Mouse (Mus musculus): ENCODE measurements around the gene Ptma. TPM values are rescaled to one million over a fixed set of nuclear protein-coding genes. Genes with fewer than 3 reads are reported as not detected.
A peak's percentile ranks its signal among the peaks of the same experiment; 100 is the strongest.
"Not testable (repeated sequence)": the region's sequence is repeated elsewhere in the genome, so short reads cannot be mapped to it uniquely, and the experiment has no call there.

Ptma gene
- polyA plus RNA-seq, 1 experiment from 2014 or later, result 1,639 TPM

DNA sequence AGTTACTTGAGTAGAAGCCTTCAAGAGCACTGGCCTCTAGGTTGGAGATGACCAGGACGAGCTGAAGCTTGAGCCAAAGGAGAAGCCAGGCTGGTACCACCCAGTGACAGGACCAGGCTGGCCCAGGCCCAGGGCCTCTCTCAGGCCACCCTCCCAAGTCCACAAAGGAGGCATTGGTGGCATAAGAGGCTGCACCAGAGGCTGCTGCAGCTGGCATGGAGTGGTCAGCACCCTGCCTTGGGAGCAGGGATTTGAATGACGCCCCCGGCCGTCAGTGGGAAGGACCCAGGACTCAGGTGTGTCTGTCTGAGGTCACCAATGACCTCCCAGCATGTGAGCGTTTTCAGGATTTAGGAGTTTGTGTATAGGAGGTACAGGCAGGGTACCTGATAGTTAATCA, 18.7 kb upstream of the Ptma start:
- Histone ChIP-seq H3K9me3 (replicated peaks) (no peaks in the 10 kb centered on the region), H3K27ac (no peak overlapping the region), H3K27me3 (replicated peaks) (peaks cover 8% of the 10 kb centered on the region), H3K9ac (no peak overlapping the region), H3K4me1 (peaks cover 68% of the 10 kb centered on the region), H3K4me2 (no peak overlapping the region), H3K4me3 (no peak overlapping the region), H3K36me3 (no peaks in the 10 kb centered on the region)
- WGBS (ENCODE audit: insufficient replicate concordance), result 79% methylated on average over 5 of the region's 5 CpGs
- no peak for ATAC-seq

DNA sequence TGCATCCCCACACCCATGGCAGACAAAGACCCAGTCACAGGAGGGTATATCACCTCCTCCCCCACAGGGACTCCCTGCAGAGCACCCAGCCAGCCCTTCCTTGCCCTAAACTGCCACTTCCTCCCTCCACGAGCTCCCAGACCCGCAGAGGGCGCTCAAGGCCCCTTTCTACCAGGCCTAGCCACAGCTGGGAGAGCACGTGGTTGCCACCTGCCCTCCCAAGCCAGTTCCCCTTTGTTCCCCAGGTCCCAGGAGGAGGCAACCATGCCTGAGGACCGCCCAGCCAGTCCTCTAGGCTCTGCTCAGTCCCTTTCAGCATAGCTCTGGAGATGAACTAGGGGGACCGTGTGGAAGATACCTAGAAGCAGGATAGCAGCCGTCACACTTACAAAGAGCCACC, 17.1 kb upstream of the Ptma start:
- peak overlapping the region; percentile 51; the same call in 1 of the 2 replicates for H3K9ac ChIP-seq
- no peaks in the 10 kb centered on the region for H3K36me3 ChIP-seq
- no peak overlapping the region for H3K4me3 ChIP-seq
- H3K4me2 ChIP-seq, result peak overlapping the region; percentile 15; the same call in 1 of the 2 replicates
- peak overlapping the region; percentile 60; the same call in 1 of the 2 replicates for H3K27ac ChIP-seq
- H3K9me3 ChIP-seq (replicated peaks), result no peaks in the 10 kb centered on the region
- no peaks in the 10 kb centered on the region for H3K27me3 ChIP-seq (replicated peaks)
- ATAC-seq, result peak; percentile 70
- 9% methylated on average over 7 of the region's 7 CpGs for WGBS (ENCODE audit: insufficient replicate concordance)
- peaks cover 53% of the 10 kb centered on the region for H3K4me1 ChIP-seq

DNA sequence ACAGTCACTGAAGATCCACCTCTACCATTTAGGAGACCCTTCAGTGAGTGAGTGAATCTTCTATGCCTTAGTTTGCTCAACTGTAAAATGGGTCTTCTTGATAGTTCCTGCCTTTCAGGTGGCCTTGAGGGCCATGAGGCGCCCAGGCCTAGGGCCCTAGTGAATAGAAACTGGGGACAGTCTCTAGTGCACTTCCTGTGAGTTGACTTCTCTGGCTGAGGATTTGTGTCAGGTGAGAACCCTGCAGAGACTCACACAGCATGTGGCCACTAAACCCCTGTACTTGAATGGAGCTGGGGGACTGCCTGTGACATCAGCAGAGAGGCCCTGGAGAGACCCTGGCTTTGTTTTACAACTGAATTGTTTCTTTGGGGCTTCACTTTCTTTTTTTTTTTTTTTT, 16.3 kb upstream of the Ptma start:
- no peak overlapping the region for H3K4me3 ChIP-seq
- H3K4me2 ChIP-seq, result no peak overlapping the region
- H3K4me1 ChIP-seq, result peaks cover 45% of the 10 kb centered on the region
- no peaks in the 10 kb centered on the region for H3K27me3 ChIP-seq (replicated peaks)
- WGBS (ENCODE audit: insufficient replicate concordance), result 77% methylated on average over 1 of the region's 1 CpGs
- H3K36me3 ChIP-seq, result no peaks in the 10 kb centered on the region
- H3K9ac ChIP-seq, result no peak overlapping the region
- ATAC-seq, result no peak
- no peak overlapping the region for H3K27ac ChIP-seq
- no peaks in the 10 kb centered on the region for H3K9me3 ChIP-seq (replicated peaks)

DNA sequence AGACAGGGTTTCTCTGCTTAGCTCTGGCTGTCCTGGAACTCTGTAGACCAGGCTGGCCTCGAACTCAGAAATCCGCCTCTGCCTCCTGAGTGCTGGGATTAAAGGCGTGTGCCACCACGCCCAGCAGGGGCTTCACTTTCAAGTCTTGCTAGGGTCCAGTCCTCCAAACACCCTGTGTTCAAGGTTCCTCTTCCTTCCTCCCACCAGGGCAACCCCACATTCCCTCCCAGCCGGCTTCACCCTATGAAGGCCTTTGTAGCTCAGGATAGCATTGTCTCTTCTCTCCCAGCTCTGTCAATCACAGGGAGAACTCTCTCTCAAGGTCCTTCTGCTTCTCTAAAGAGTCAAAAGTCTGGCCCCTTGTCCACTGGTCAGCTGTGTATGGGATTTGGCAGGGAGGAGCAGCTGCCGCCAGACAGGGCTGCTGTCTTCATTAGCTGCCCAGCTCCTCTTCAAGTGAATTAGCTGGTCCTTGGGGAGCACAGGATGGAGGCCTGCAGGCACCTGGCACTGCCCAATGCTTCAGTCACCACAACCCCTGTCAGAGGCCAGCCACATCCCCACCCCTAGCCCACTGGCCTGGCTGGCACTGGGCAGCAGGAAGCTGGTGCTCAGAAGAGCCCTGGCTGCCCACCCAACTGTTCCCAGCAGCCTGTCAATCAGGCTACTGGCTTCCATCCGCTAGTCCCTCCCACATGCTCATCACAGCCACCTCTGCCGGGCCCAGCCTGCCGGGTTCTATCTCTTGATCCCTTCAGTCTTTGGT, 15.7 kb upstream of the Ptma start:
- Histone ChIP-seq H3K4me2 (no peak overlapping the region), H3K9ac (no peak overlapping the region), H3K27ac (no peak overlapping the region), H3K36me3 (no peaks in the 10 kb centered on the region), H3K4me1 (peaks cover 39% of the 10 kb centered on the region), H3K9me3 (replicated peaks) (no peaks in the 10 kb centered on the region), H3K4me3 (no peak overlapping the region), H3K27me3 (replicated peaks) (no peaks in the 10 kb centered on the region)
- 49% methylated on average over 9 of the region's 9 CpGs for WGBS (ENCODE audit: insufficient replicate concordance)
- no peak for ATAC-seq

DNA sequence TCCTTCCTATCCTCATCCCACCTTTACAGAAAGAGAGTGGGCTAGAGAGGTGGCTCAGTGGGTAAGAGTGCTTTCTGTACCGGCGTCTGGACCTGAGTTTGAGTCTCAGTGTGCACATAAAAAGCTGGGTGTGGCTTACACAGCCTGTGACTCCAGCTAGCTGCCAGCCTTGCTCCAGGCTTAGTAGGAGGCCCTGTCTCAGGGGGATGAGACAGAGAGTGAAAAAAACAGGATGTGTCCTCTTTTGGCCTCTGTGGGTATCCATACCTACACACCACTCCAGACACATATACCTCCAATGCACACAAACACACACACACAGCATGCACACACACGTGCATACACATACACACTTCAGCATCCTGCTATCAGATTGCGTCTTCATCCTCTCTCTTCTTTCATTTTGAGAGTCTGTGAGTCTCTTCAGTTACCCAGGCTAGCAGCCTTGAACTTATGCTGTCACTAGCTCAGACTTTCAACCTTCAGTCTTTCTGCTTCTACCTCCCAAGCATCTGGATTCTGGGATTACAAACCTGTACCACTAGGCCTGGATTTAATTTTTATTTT, 14.3 kb upstream of the Ptma start:
- 75% methylated on average over 4 of the region's 4 CpGs for WGBS (ENCODE audit: insufficient replicate concordance)
- Histone ChIP-seq H3K9me3 (replicated peaks) (no peaks in the 10 kb centered on the region), H3K36me3 (no peaks in the 10 kb centered on the region), H3K27ac (no peak overlapping the region), H3K27me3 (replicated peaks) (no peaks in the 10 kb centered on the region), H3K4me2 (no peak overlapping the region), H3K4me1 (peaks cover 31% of the 10 kb centered on the region), H3K4me3 (no peak overlapping the region), H3K9ac (no peak overlapping the region)
- ATAC-seq, result no peak

DNA sequence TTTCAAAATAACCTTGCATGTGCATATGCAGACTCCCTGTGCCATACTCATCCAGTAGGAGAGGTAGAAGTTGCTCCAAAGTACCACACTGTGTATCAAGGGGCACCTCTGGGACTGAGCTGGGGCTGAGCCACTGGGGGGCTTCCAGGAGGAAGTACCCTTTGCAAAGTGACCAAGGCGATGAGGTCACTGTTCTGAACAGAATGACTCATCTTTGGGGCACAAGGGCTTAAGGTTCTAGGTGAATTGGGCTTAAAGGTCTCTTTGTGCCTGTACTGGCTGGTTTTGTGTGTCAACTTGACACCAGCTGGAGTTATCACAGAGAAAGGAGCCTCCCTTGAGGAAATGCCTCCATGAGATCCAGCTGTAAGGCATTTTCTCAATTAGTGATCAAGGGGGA, 13.5 kb upstream of the Ptma start:
- H3K27ac ChIP-seq; ATAC-seq; H3K9me3 ChIP-seq (replicated peaks); H3K4me2 ChIP-seq; H3K36me3 ChIP-seq; H3K4me3 ChIP-seq; H3K27me3 ChIP-seq (replicated peaks); H3K9ac ChIP-seq: not testable (repeated sequence)
- 46% methylated on average over 1 of the region's 1 CpGs for WGBS (ENCODE audit: insufficient replicate concordance)
- peaks cover 31% of the 10 kb centered on the region for H3K4me1 ChIP-seq

DNA sequence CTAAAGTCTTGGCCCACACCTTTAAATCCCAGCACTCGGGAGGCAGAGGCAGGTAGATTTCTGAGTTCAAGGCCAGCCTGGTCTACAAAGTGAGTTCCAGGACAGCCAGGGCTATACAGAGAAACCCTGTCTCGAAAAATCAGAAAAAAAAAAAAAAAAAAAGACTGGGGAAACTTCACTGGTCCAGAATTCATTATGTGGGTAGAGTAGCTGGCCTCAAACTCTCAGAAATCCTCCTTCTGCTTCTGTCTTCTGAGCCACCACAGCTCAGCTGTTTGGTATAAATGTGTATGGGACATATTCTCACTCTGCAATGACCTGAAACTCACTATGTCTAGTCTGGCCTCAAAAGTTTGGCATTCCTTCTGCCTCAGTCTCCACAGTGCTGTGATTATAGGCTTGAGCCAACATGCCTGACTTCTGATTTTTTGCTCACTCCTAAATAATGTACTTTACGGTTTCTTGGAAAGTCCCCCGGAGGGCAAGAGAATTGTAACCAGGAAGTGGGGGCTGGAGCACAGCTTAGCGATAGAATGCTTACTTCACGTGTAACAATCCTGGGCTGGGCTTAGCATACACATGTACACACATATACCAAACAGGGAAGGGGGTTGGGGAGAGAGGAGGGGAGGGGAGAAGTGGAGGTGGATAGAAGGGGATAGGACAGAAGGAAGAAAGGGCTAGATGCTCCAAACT, 10.7 kb upstream of the Ptma start:
- Histone ChIP-seq H3K4me2 (no peak overlapping the region), H3K36me3 (no peaks in the 10 kb centered on the region), H3K27ac (no peak overlapping the region), H3K4me3 (no peak overlapping the region), H3K4me1 (peaks cover 23% of the 10 kb centered on the region), H3K27me3 (replicated peaks) (0 out of 2 replicates have a peak, but pooled peaks cover 5% of the 10 kb centered on the region), H3K9ac (no peak overlapping the region), H3K9me3 (replicated peaks) (no peaks in the 10 kb centered on the region)
- no peak for ATAC-seq
- 51% methylated on average over 6 of the region's 6 CpGs for WGBS (ENCODE audit: insufficient replicate concordance)

DNA sequence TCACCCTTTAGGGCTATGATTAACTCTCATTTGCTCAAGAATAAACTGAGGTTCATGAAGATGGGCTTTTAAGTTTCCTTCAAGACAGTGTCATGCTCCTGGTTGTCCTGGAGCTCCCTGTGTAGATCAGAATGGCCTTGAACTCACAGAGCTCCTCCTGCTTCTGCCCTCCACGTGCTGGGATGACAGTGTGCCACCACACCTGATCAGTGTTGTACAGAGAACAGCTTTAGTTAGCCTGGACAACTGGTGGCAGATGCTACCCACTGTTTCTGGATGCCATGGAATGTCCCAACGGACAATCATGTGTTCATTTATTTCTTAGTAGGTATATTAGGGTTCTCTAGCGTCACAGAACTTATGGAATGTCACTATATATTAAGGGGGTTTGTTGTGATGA, 9.4 kb upstream of the Ptma start:
- ATAC-seq, result no peak
- H3K27me3 ChIP-seq (replicated peaks), result 0 out of 2 replicates have a peak, but pooled peaks cover 5% of the 10 kb centered on the region
- H3K9me3 ChIP-seq (replicated peaks), result no peaks in the 10 kb centered on the region
- no peaks in the 10 kb centered on the region for H3K36me3 ChIP-seq
- no peak overlapping the region for H3K4me3 ChIP-seq
- 61% methylated on average over 3 of the region's 3 CpGs for WGBS (ENCODE audit: insufficient replicate concordance)
- no peak overlapping the region for H3K4me2 ChIP-seq
- no peak overlapping the region for H3K27ac ChIP-seq
- H3K9ac ChIP-seq, result no peak overlapping the region
- H3K4me1 ChIP-seq, result peaks cover 11% of the 10 kb centered on the region

DNA sequence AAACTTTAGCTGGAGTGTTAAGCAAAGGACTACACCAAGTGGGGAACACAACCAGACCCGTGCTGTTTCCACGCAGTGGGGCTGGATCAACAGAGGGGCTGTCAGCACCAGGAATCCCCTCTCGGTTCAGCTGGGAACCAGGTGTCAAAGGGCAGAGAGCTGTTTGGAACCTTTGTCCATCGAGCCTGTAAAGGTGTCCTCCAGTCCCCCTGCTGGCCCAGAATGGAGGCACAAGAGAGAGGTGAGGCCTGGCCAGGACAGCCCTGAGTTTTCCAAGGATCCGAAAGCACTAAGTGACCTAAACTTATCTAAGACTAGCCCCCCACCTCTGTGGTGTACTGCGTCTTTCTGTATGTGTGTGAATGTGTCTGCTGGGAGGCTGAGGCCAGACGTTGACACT, 6.2 kb upstream of the Ptma start:
- H3K27me3 ChIP-seq (replicated peaks), result 0 out of 2 replicates have a peak, but pooled peaks cover 5% of the 10 kb centered on the region
- WGBS (ENCODE audit: insufficient replicate concordance), result 34% methylated on average over 7 of the region's 7 CpGs
- H3K4me3 ChIP-seq, result no peak overlapping the region
- no peak overlapping the region for H3K4me2 ChIP-seq
- H3K9me3 ChIP-seq (replicated peaks), result no peaks in the 10 kb centered on the region
- no peak for ATAC-seq
- H3K36me3 ChIP-seq, result no peaks in the 10 kb centered on the region
- H3K27ac ChIP-seq, result no peak overlapping the region
- H3K4me1 ChIP-seq, result peaks cover 37% of the 10 kb centered on the region
- H3K9ac ChIP-seq, result no peak overlapping the region

DNA sequence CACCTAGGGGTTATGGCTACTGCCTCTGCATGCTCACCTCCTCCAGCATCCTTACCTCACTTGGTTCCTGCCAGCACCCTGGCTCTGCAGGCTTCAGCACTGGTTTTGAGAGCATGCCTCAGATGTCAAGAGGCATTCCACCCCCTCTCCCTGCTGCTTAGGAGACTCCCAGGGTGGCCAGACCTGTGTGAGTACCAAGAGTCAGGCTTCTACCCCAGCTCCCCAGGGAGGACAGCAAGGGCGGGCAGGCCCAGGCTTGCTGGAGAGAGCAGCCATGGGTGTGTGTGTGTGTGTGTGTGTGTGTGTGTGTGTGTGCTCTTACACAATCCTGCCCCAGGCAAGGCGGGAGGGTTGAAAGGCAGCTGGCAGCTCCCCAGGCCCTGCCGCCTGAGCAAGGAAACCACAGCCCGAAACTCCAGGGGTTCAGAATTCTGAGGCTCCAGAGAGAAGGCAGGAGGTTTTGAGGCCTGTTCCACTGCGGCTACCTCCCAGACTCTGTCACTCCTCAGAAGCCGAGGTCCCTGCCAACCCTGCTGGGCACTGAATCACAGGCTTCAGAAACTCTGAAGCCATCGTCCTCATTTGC, 4.1 kb upstream of the Ptma start:
- H3K27ac ChIP-seq, result peak overlapping the region; percentile 47
- whole genome bisulfite sequencing (ENCODE audit: insufficient replicate concordance), result 68% methylated on average over 7 of the region's 7 CpGs
- H3K9ac ChIP-seq, result no peak overlapping the region

DNA sequence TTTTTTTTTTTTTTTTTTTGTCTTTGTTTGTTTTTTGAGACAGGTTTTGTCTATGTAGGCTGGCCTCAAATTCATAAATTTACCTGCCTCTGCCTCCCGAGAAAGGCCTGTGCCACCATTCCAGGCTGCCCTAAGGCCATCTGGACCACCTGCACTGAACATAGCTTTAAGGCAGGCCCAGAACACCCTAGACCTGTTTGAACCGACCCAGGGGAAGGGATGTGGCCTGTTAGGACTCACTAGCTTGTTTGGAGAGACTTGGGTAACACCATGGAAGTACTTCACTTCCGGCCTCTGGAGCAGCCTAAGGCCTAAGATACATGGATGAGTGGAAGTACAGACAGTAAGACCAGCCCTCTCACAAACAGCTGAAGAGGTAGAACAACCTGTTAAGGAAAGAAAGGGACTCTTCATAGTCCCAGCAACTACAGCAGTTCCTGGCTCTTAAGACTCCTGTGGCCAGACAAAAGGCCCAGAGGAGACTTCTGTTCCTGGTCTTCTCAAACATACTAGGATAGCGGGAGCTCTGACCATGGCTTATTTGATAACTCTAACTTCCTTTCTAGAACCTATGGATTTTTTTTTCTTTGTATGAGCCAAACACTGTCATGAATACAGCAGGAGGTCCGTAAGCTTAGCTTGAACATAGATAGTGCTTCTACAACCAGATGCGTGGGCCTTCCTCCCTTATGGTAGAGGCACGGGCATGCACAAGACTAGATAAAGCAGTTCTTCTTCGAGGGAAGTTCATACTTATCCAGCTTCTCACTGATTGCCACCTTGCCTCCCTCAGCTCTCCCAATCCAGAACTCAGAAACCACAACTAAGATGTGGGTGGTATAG, 2.5 kb upstream of the Ptma start:
- WGBS (ENCODE audit: insufficient replicate concordance), result 43% methylated on average over 8 of the region's 8 CpGs
- Histone ChIP-seq H3K27ac (peak overlapping the region; percentile 98), H3K4me1 (peaks cover 47% of the 10 kb centered on the region), H3K9me3 (replicated peaks) (no peaks in the 10 kb centered on the region), H3K27me3 (replicated peaks) (0 out of 2 replicates have a peak, but pooled peaks cover 2% of the 10 kb centered on the region), H3K9ac (peak overlapping the region; percentile 45; the same call in 1 of the 2 replicates), H3K4me3 (no peak overlapping the region; the same call in 1 of the 2 replicates), H3K4me2 (peak overlapping the region; percentile 93), H3K36me3 (peaks cover 17% of the 10 kb centered on the region)
- ATAC-seq, result peak; percentile 23

More for the DNA sequence above, 4.1 kb upstream of the Ptma start:
- Histone ChIP-seq H3K4me2 (no peak overlapping the region), H3K36me3 (0 out of 2 replicates have a peak, but pooled peaks cover 2% of the 10 kb centered on the region), H3K9me3 (replicated peaks) (no peaks in the 10 kb centered on the region), H3K27me3 (replicated peaks) (0 out of 2 replicates have a peak, but pooled peaks cover 5% of the 10 kb centered on the region), H3K4me3 (no peak overlapping the region), H3K4me1 (peaks cover 42% of the 10 kb centered on the region)
- ATAC-seq, result no peak

Data from liver, embryonic 12.5 days (tissue).